ENCODE assay signal across 8 mouse cellular contexts in genomic region chr13:59769296-59770163, GRCm38 (mm10). TPM values are rescaled to one million over a fixed set of nuclear protein-coding genes. Genes with fewer than 3 reads are reported as not detected.
DNase-seq lines count a peak whose midpoint lies in the region; ATAC-seq and TF ChIP-seq lines count a peak whose summit lies in the region.

Isca1 (minus strand) TSS chr13:59769810.

- TF ChIP-seq CTCF in bone marrow, adult 2 months (IDR thresholded peaks at IDR 0.05; ENCODE audit: control insufficient read depth, insufficient read depth, low read length), result no peak

- H3K27ac ChIP-seq in bone marrow, adult 2 months (ENCODE audit: control insufficient read depth, insufficient read depth, low read depth, low read length, poor library complexity), result peak within 1 kb of the TSS; percentile 98
- H3K27ac ChIP-seq in embryonic facial prominence, embryonic 15.5 days (replicated peaks), result peak within 1 kb of the TSS; percentile 97
- H3K27ac ChIP-seq in kidney, embryonic 14.5 days (ENCODE audit: low read depth, low read length), result peak within 1 kb of the TSS; percentile 92
- H3K27ac ChIP-seq in limb, embryonic 15.5 days, result peak within 1 kb of the TSS; percentile 99

- peaks cover 26% of the 10 kb centered on the region for H3K36me3 ChIP-seq in embryonic facial prominence, embryonic 15.5 days
- peaks cover 22% of the 10 kb centered on the region for H3K36me3 ChIP-seq in kidney, embryonic 14.5 days (ENCODE audit: control insufficient read depth, insufficient read depth, low read length)
- peaks cover 27% of the 10 kb centered on the region for H3K36me3 ChIP-seq in limb, embryonic 15.5 days

- peak; percentile 79 for TF ChIP-seq POLR2A in bone marrow, adult 2 months (IDR thresholded peaks at IDR 0.05; ENCODE audit: borderline replicate concordance, control insufficient read depth, low read depth, low read length)

- no peaks in the 10 kb centered on the region for H3K9me3 ChIP-seq in embryonic facial prominence, embryonic 15.5 days (replicated peaks)
- H3K9me3 ChIP-seq in kidney, embryonic 14.5 days (ENCODE audit: control insufficient read depth, low read length), result no peaks in the 10 kb centered on the region
- no peaks in the 10 kb centered on the region for H3K9me3 ChIP-seq in limb, embryonic 15.5 days

- peaks cover 3% of the 10 kb centered on the region; the same call in 1 of the 2 replicates for H3K4me1 ChIP-seq in bone marrow, adult 2 months (ENCODE audit: control insufficient read depth, insufficient read depth, low read length)
- H3K4me1 ChIP-seq in embryonic facial prominence, embryonic 15.5 days, result peaks cover 46% of the 10 kb centered on the region
- peaks cover 37% of the 10 kb centered on the region for H3K4me1 ChIP-seq in kidney, embryonic 14.5 days (ENCODE audit: control insufficient read depth, insufficient read depth, low read length)
- peaks cover 44% of the 10 kb centered on the region for H3K4me1 ChIP-seq in limb, embryonic 15.5 days

- peak; percentile 98 for ATAC-seq in embryonic facial prominence, embryonic 15.5 days (ENCODE audit: insufficient number of reproducible peaks, low FRiP score, low TSS enrichment, low read depth)
- peak; percentile 96 for ATAC-seq in kidney, embryonic 14.5 days (ENCODE audit: low FRiP score, low TSS enrichment)
- ATAC-seq in limb, embryonic 15.5 days (ENCODE audit: insufficient number of reproducible peaks, low FRiP score, low TSS enrichment, low read depth), result peak; percentile 98

- H3K27me3 ChIP-seq in embryonic facial prominence, embryonic 15.5 days, result no peaks in the 10 kb centered on the region
- no peaks in the 10 kb centered on the region for H3K27me3 ChIP-seq in kidney, embryonic 14.5 days (ENCODE audit: control insufficient read depth, insufficient read depth, low read length)
- no peaks in the 10 kb centered on the region for H3K27me3 ChIP-seq in limb, embryonic 15.5 days

- DNase-seq in 416B (ENCODE audit: low read depth), result peak; percentile 98
- DNase-seq in heart, adult 9 months (ENCODE audit: low spot score in 2 of 2), result peak; percentile 98 to 99
- DNase-seq in monocyte, adult 2 months (ENCODE audit: low read depth in 1 of 2, low spot score in 2 of 2), result peak; percentile 97 to 100
- DNase-seq in spleen, postnatal 36 days (ENCODE audit: low spot score in 2 of 2), result peak; percentile 99

- WGBS in bone marrow, adult 2 months, result under 1% methylated on average over 91 of the region's 91 CpGs
- under 1% methylated on average over 91 of the region's 91 CpGs for WGBS in embryonic facial prominence, embryonic 15.5 days
- WGBS in kidney, embryonic 14.5 days, result under 1% methylated on average over 91 of the region's 91 CpGs
- under 1% methylated on average over 91 of the region's 91 CpGs for WGBS in limb, embryonic 15.5 days

- peak within 1 kb of the TSS; percentile 84 for H3K4me3 ChIP-seq in bone marrow, adult 2 months (replicated peaks; ENCODE audit: control insufficient read depth, low read depth, low read length)
- H3K4me3 ChIP-seq in embryonic facial prominence, embryonic 15.5 days (replicated peaks), result peak within 1 kb of the TSS; percentile 91
- peak within 1 kb of the TSS; percentile 59 for H3K4me3 ChIP-seq in kidney, embryonic 14.5 days (ENCODE audit: low read length)
- peak within 1 kb of the TSS; percentile 60 for H3K4me3 ChIP-seq in limb, embryonic 15.5 days

- H3K4me2 ChIP-seq in embryonic facial prominence, embryonic 15.5 days (replicated peaks), result peak within 1 kb of the TSS; percentile 66
- peak within 1 kb of the TSS; percentile 55 for H3K4me2 ChIP-seq in kidney, embryonic 14.5 days (replicated peaks; ENCODE audit: low read depth, low read length)
- H3K4me2 ChIP-seq in limb, embryonic 15.5 days, result peak within 1 kb of the TSS; percentile 72

- peak within 1 kb of the TSS; percentile 79 for H3K9ac ChIP-seq in embryonic facial prominence, embryonic 15.5 days
- H3K9ac ChIP-seq in kidney, embryonic 14.5 days (ENCODE audit: low read depth, low read length), result peak within 1 kb of the TSS; percentile 73
- H3K9ac ChIP-seq in limb, embryonic 15.5 days, result peak within 1 kb of the TSS; percentile 78

RNA-seq across cellular contexts. Expression of gene Isca1, which starts in this region (rescaled TPM):
- polyA plus RNA-seq in bone marrow, adult 2 months (2011; ENCODE audit: insufficient read depth, insufficient read length, low replicate concordance, missing spikeins), result 95.1 and 226 TPM in 2 replicates
- polyA plus RNA-seq in embryonic facial prominence, embryonic 15.5 days (2015; fragmentation: Nextera tagmentation; extraction: Ambion mirVana), result 114 and 120 TPM in 2 replicates
- 123 and 134 TPM in 2 replicates for polyA plus RNA-seq in kidney, embryonic 14.5 days (2014; fragmentation: Nextera tagmentation; extraction: Ambion mirVana)
- polyA plus RNA-seq in limb, embryonic 15.5 days (2015; fragmentation: Nextera tagmentation; extraction: Ambion mirVana), result 111 and 132 TPM in 2 replicates

Comparison
In these comparisons a context has a peak if more than half of its experiments do, and no peak if none do; other contexts are left out.
1. Peak in every context shown above with its lines: DNase-seq, ATAC-seq, H3K4me3 ChIP-seq and H3K27ac ChIP-seq.